Mouse (Mus musculus) lung, postnatal 0 days (tissue): ENCODE results near the gene Blcap. TPM values are rescaled to one million over a fixed set of nuclear protein-coding genes. Genes with fewer than 3 reads are reported as not detected.

ENCODE experiments used
- ATAC-seq: fragments of 200-750 bp; cut with Nextera tagmentation; 2 replicates; pipeline ENCODE4 v1.8.0; 2017; ENCODE audit warnings: moderate library complexity
- DNase-seq: peaks from one replicate; pipeline ENCODE4 v3.0.0-alpha.2; 2016; ENCODE audit warnings: low spot score
- H3K27ac ChIP-seq: fragments of 300-500 bp; sonication (generic); 2 replicates; pipeline ENCODE4 v1.5.1; 2014; ENCODE audit warnings: antibody characterized with exemption, mild to moderate bottlenecking, low read length, mixed read lengths
- H3K27me3 ChIP-seq: fragments of 300-500 bp; sonication (generic); replicated peaks from 2 replicates; pipeline ENCODE4 v1.6.1; 2014; ENCODE audit warnings: low read length, mixed read lengths; ENCODE audit not compliant: insufficient read depth
- H3K36me3 ChIP-seq: fragments of 300-500 bp; sonication (generic); 2 replicates; pipeline ENCODE4 v1.6.1; 2014; ENCODE audit warnings: low read length, mixed read lengths; ENCODE audit not compliant: insufficient read depth
- H3K4me1 ChIP-seq: fragments of 300-500 bp; sonication (generic); 2 replicates; pipeline ENCODE4 v1.6.1; 2014; ENCODE audit warnings: antibody characterized with exemption, low read depth, low read length, mixed read lengths; ENCODE audit not compliant: insufficient read depth
- H3K4me2 ChIP-seq: fragments of 300-500 bp; sonication (generic); replicated peaks from 2 replicates; pipeline ENCODE4 v1.6.1; 2014; ENCODE audit warnings: low read depth, mild to moderate bottlenecking, low read length, moderate library complexity, mixed read lengths
- H3K4me3 ChIP-seq: fragments of 300-500 bp; sonication (generic); 2 replicates; pipeline ENCODE4 v1.5.1; 2014; ENCODE audit warnings: low read depth, low read length
- H3K9ac ChIP-seq: fragments of 300-500 bp; sonication (generic); replicated peaks from 2 replicates; pipeline ENCODE4 v1.6.1; 2014; ENCODE audit warnings: low read depth, mild to moderate bottlenecking
- H3K9me3 ChIP-seq: fragments of 300-500 bp; sonication (generic); 2 replicates; pipeline ENCODE4 v1.6.1; 2016; ENCODE audit warnings: low read length, mixed read lengths
- CTCF ChIP-seq: IDR thresholded peaks from 2 replicates; pipeline ENCODE4 v1.5.1; 2016; ENCODE audit warnings: antibody characterized with exemption, mild to moderate bottlenecking
- EP300 ChIP-seq: IDR thresholded peaks from 2 replicates; pipeline ENCODE4 v1.6.1; 2016; ENCODE audit warnings: antibody characterized with exemption, mild to moderate bottlenecking, control low read depth
- WGBS: fragments of 180-500 bp; shearing (Covaris S2); extraction: QIAGEN DNeasy Blood & Tissue Kit; methylation state at CpG from one replicate; pipeline ENCODE4 v1.1.7; 2014; 5-methylcytosine and 5-hydroxymethylcytosine counted together
- polyA plus RNA-seq: library from polyadenylated mRNA; unstranded; fragments of >200 nt; fragmentation: Nextera tagmentation; extraction: Ambion mirVana; gene quantifications from 2 replicates; pipeline ENCODE4 v1.2.1, GENCODE M21; 2015

Gene Blcap
- polyA plus RNA-seq, 1 experiment from 2014 or later, result 68.8 TPM

DNA sequence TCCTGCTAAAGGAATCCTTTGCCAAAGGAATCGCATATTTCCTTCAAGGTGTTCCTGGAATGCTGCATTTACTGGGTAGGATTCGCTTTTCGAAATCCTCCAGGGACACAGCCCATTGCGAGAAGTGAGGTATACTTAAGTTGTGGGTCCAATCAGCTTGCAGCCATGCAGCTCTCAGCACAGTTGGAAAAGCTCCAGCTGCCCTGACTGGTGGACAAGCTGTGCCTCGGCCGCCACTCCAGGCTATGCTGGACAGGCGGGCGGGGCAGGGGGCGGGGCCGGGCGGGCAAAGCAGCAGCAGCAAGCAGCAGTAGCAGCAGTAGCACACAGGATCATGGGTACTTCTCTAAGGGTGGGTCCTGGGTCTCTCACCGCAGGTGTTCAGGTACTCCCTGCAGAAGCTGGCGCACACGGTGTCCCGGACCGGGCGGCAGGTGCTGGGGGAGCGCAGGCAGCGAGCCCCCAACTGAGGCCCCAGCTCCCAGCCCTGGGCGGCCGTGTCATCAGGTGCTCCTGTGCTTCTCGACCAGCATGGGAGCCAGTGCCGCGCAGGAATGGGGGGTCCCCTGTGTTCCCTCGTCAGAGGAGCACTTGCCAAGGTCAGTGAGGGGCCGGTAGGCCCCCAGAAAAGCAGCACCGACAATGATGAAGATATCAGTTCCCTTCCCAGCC lies 9.8 kb downstream of the Blcap start:
- TF ChIP-seq CTCF (no peak), EP300 (peak; percentile 40; the same call in 1 of the 2 replicates)
- peaks cover 4% of the 10 kb centered on the region for H3K9me3 ChIP-seq
- DNase-seq (peak; percentile 95), ATAC-seq (peak; percentile 87)
- peak overlapping the region; percentile 56 for H3K4me2 ChIP-seq
- H3K4me3 ChIP-seq, result peak overlapping the region; percentile 25; the same call in 1 of the 2 replicates
- peaks cover 3% of the 10 kb centered on the region; the same call in 1 of the 2 replicates for H3K4me1 ChIP-seq
- H3K36me3 ChIP-seq, result 0 out of 2 replicates have a peak, but pooled peaks cover 4% of the 10 kb centered on the region
- no peak overlapping the region for H3K9ac ChIP-seq
- WGBS, result 56% methylated on average over 23 of the region's 27 CpGs
- 0 out of 2 replicates have a peak overlapping the region, but pooled peaks have one; percentile 40 for H3K27ac ChIP-seq
- no peaks in the 10 kb centered on the region for H3K27me3 ChIP-seq

DNA sequence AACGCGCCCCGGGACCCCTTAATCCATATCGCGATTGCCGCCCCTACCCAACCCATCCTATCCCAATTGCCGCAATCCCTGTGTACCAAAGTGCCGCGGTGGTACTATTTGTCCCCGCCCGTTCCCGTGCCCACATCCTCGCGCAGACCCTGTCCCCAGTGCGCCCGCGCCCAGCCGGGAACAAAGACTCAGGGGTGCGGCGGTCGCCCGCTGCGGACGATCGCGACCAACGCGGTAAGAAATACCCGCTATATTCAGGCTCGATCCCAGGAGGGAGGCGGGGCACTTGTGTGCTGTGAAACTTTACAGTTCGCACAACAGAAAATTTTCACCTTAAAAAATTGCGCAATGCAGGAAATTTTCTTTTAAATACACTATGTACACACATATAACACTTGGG lies 10.8 kb downstream of the Blcap start:
- 0 out of 2 replicates have a peak overlapping the region, but pooled peaks have one; percentile 1 for H3K27ac ChIP-seq

DNA sequence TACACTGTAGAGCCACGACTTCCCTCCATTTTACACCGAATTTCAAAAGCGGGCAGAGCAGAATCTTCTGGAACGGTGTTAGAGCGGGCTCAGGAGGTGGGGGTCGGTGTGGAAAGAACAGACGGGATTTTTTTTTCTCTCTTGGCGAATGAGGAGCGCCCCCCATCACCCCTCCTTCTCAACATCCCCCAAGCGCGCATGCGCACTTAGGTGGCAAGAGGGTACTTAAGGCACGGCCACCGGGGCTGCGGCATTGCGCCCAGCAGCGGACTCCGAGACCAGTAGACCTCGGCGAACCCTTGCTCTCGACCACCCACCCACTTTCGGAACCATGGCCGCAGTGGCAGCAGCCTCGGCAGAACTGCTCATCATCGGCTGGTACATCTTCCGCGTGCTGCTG lies 11.2 kb downstream of the Blcap start, which contains the start of gene Nnat:
Gene Nnat, plus strand, starts transcription at position 221 of the 400 bp plus-strand sequence.
- Histone ChIP-seq H3K4me2 (peak within 1 kb of the TSS; percentile 56), H3K9ac (no peak within 1 kb of the TSS), H3K27me3 (no peaks in the 10 kb centered on the region), H3K4me1 (peaks cover 10% of the 10 kb centered on the region), H3K27ac (0 out of 2 replicates have a peak within 1 kb of the TSS, but pooled peaks have one; percentile 1), H3K36me3 (0 out of 2 replicates have a peak, but pooled peaks cover 4% of the 10 kb centered on the region), H3K9me3 (peaks cover 4% of the 10 kb centered on the region), H3K4me3 (peak within 1 kb of the TSS; percentile 25)
- DNase-seq (no peak), ATAC-seq (no peak)
- TF ChIP-seq EP300 (no peak), CTCF (no peak)
- WGBS, result 41% methylated on average over 27 of the region's 27 CpGs

More for the DNA sequence above, 10.8 kb downstream of the Blcap start:
- peak overlapping the region; percentile 56 for H3K4me2 ChIP-seq
- H3K9ac ChIP-seq, result no peak overlapping the region
- TF ChIP-seq EP300, result no peak
- TF ChIP-seq CTCF, result no peak
- WGBS, result 56% methylated on average over 33 of the region's 33 CpGs
- peak overlapping the region; percentile 25 for H3K4me3 ChIP-seq
- peaks cover 4% of the 10 kb centered on the region for H3K9me3 ChIP-seq
- DNase-seq (no peak), ATAC-seq (no peak)
- H3K27me3 ChIP-seq, result no peaks in the 10 kb centered on the region
- 0 out of 2 replicates have a peak, but pooled peaks cover 4% of the 10 kb centered on the region for H3K36me3 ChIP-seq
- H3K4me1 ChIP-seq, result peaks cover 10% of the 10 kb centered on the region

DNA sequence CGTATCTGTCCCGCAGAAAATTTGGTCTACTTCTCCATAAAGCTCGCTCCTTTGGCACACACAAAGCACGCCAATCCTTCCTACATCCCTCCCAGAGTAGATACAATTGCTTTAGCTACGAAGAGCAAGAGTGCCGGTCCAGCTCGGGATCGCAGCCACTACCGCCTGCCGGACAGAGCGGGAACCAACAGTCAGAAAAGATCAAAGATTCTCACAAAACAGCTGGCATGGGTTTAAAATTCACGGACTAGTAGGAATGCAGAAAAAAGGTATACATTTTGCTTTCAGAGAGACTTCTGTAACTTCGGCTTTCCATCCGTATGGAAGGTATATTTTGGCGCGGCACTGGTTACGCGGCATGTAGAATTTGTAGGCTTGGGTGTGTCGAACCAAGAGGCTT lies 11.6 kb downstream of the Blcap start:
- Histone ChIP-seq H3K27ac (0 out of 2 replicates have a peak overlapping the region, but pooled peaks have one; percentile 1), H3K9me3 (peaks cover 4% of the 10 kb centered on the region), H3K9ac (no peak overlapping the region), H3K36me3 (0 out of 2 replicates have a peak, but pooled peaks cover 4% of the 10 kb centered on the region), H3K4me3 (peak overlapping the region; percentile 25; the same call in 1 of the 2 replicates), H3K27me3 (no peaks in the 10 kb centered on the region), H3K4me2 (peak overlapping the region; percentile 56), H3K4me1 (peaks cover 14% of the 10 kb centered on the region)
- no peak for DNase-seq
- TF ChIP-seq CTCF (peak; percentile 45), EP300 (no peak)
- no peak for ATAC-seq
- WGBS, result 63% methylated on average over 19 of the region's 19 CpGs

DNA sequence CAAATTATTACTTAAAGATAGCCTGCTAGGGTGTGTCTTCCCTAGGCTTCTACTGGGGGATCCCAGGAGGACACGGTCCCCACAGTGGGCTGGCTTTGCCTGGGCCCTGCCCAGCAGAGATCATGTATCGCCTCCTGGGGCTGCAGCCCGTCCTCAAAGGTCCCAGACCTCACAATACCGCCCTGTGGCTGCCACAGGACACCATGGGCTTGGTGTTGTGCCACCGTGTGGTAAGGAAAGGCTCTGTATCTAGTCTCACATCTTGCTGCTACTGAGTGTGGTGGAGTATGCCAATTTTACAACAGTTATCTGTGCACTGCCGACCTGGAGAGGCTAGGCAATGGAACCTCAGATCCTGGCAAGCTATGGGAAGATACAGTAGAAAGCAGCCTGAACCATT lies 12.6 kb downstream of the Blcap start:
- H3K9me3 ChIP-seq, result peaks cover 4% of the 10 kb centered on the region
- peaks cover 19% of the 10 kb centered on the region for H3K4me1 ChIP-seq
- H3K27me3 ChIP-seq, result no peaks in the 10 kb centered on the region
- H3K36me3 ChIP-seq, result 0 out of 2 replicates have a peak, but pooled peaks cover 4% of the 10 kb centered on the region
- 69% methylated on average over 6 of the region's 6 CpGs for whole genome bisulfite sequencing
- ATAC-seq (no peak), DNase-seq (no peak)
- H3K4me2 ChIP-seq, result no peak overlapping the region
- H3K9ac ChIP-seq, result no peak overlapping the region
- peak; percentile 39 for TF ChIP-seq CTCF
- no peak for TF ChIP-seq EP300
- H3K27ac ChIP-seq, result no peak overlapping the region
- no peak overlapping the region for H3K4me3 ChIP-seq

DNA sequence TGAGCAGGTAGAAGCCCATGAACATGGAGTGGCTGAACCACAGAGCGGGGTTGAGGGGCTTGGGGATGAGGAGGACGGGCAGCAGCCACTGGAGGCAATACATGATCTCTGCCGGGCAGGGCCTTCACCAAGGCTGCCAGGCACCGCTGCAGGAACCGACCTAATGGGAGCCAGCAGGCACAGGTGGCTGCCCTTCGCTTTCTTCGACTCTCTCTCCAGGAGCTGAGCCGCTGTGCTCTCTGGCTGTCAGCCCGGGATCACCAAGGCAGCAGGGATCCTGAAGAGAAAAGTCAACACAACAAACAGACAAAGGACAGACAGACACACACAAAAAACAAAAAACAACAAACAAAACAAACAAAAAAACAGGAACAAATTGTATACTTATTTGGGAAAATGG lies 13.0 kb downstream of the Blcap start:
- peaks cover 4% of the 10 kb centered on the region for H3K9me3 ChIP-seq
- no peak overlapping the region for H3K4me2 ChIP-seq
- no peak for ATAC-seq
- peaks cover 22% of the 10 kb centered on the region for H3K4me1 ChIP-seq
- no peaks in the 10 kb centered on the region for H3K27me3 ChIP-seq
- TF ChIP-seq CTCF (no peak), EP300 (no peak)
- no peak overlapping the region for H3K27ac ChIP-seq
- DNase-seq, result no peak
- no peak overlapping the region for H3K4me3 ChIP-seq
- no peak overlapping the region for H3K9ac ChIP-seq
- WGBS, result 76% methylated on average over 9 of the region's 9 CpGs
- 0 out of 2 replicates have a peak, but pooled peaks cover 4% of the 10 kb centered on the region for H3K36me3 ChIP-seq
